Mouse (Mus musculus) kidney, adult 2 months (tissue): ENCODE measurements at regions not wholly inside any gene's neighbourhood (a gene's known extent, or its start where the extent isn't known, plus 50 kb on each side); places are given as distances from the start of the nearest gene placed in this dataset.

Experiments used
- DNase-seq: peaks from one replicate; pipeline ENCODE4 v3.0.0; 2021
- H3K27ac ChIP-seq: fragments of 200-500 bp; 2 replicates; pipeline ENCODE4 v1.5.1; 2012; ENCODE audit warnings: low read depth, low read length, control low read depth, inconsistent platforms; ENCODE audit not compliant: insufficient read depth
- H3K27me3 ChIP-seq: fragments of 200-500 bp; replicated peaks from 2 replicates; pipeline ENCODE4 v1.6.1; 2012; ENCODE audit warnings: mild to moderate bottlenecking, moderate library complexity, low read length, inconsistent platforms; ENCODE audit not compliant: control insufficient read depth, insufficient read depth
- H3K36me3 ChIP-seq: fragments of 200-500 bp; 2 replicates; pipeline ENCODE4 v1.6.1; 2012; ENCODE audit warnings: mild to moderate bottlenecking, moderate library complexity, low read length, inconsistent platforms; ENCODE audit not compliant: control insufficient read depth, insufficient read depth
- H3K4me1 ChIP-seq: fragments of 200-500 bp; 2 replicates; pipeline ENCODE4 v1.6.1; 2011; ENCODE audit warnings: low read length; ENCODE audit not compliant: control insufficient read depth, insufficient read depth
- H3K4me3 ChIP-seq: fragments of 200-500 bp; 2 replicates; pipeline ENCODE4 v1.5.1; 2011; ENCODE audit warnings: mild to moderate bottlenecking, low read depth, low read length, control low read depth; ENCODE audit not compliant: insufficient read depth
- CTCF ChIP-seq: fragments of 200-500 bp; conservative IDR thresholded peaks from 2 replicates; pipeline ENCODE4 v1.5.1; 2011; ENCODE audit warnings: low read depth, mild to moderate bottlenecking, control low read depth, low read length, moderate library complexity, mixed read lengths; ENCODE audit not compliant: insufficient read depth, insufficient read length
- POLR2A ChIP-seq: fragments of 200-500 bp; IDR thresholded peaks from one replicate; pipeline ENCODE4 v1.6.1; 2011; ENCODE audit warnings: low read depth, low read length, control low read depth
- WGBS: fragments of 180-500 bp; shearing (Covaris S2); methylation state at CpG from one replicate; pipeline ENCODE4 v1.1.7; 2018; 5-methylcytosine and 5-hydroxymethylcytosine counted together

DNA sequence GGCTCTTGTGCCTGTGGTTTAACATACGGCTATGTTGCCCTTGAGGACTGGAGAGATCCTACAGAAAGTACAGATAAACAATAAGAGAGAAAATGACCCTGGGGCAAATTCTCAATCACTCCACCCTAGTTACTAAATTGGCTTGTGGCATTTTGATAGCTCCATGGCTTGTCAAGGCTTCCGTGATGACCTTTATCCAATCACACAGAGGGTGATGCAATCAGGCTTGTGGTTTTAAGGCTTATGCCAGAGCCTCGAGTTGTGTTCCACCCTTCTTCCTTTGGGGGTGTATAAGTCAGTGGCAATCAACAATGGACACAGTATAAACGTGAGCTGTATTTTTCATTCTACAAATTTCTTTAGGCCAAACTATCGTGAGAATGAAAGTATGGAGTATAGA, 513.5 kb upstream of the Slit2 start:
- 74% methylated on average over 5 of the region's 5 CpGs for WGBS
- no peak overlapping the region for H3K4me3 ChIP-seq
- H3K36me3 ChIP-seq = no peaks in the 10 kb centered on the region
- no peak for TF ChIP-seq POLR2A
- TF ChIP-seq CTCF = no peak
- no peak for DNase-seq
- H3K27ac ChIP-seq = no peak overlapping the region
- no peaks in the 10 kb centered on the region for H3K4me1 ChIP-seq
- H3K27me3 ChIP-seq = no peaks in the 10 kb centered on the region

GRCm38 (mm10) chr5:47472027-47472825, 510.7 kb upstream of the Slit2 start:
- Histone ChIP-seq H3K27ac (no peak overlapping the region), H3K27me3 (no peaks in the 10 kb centered on the region), H3K36me3 (no peaks in the 10 kb centered on the region), H3K4me3 (no peak overlapping the region), H3K4me1 (no peaks in the 10 kb centered on the region)
- WGBS = 28% methylated on average over 7 of the region's 7 CpGs
- DNase-seq = no peak
- TF ChIP-seq POLR2A (no peak), CTCF (no peak)

DNA sequence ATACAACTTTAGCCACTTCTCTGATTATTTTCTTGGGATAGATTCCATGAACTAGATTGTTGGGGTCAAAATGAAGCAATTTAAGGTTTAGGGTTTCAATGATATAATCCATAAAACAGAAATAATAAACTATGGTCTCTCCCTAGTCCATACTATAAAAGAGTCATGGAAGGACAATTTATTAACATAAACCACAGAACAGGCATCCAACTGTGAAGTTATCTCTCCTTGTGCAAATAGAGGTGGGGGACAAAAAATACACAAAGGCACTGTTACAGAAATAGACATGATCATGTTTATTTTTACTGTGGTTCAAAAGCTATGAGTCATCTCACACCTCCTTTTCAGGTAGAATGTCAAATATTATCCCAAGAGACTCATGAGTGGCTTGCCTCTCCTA, 503.0 kb upstream of the Slit2 start:
- Histone ChIP-seq H3K4me3 (no peak overlapping the region), H3K36me3 (no peaks in the 10 kb centered on the region), H3K27me3 (no peaks in the 10 kb centered on the region), H3K4me1 (no peaks in the 10 kb centered on the region), H3K27ac (no peak overlapping the region)
- no peak for DNase-seq
- TF ChIP-seq CTCF (no peak), POLR2A (no peak)

- no peak for TF ChIP-seq POLR2A
- TF ChIP-seq CTCF = no peak
- Histone ChIP-seq H3K4me3 (no peak overlapping the region), H3K36me3 (no peaks in the 10 kb centered on the region), H3K4me1 (no peaks in the 10 kb centered on the region), H3K27ac (no peak overlapping the region), H3K27me3 (no peaks in the 10 kb centered on the region)
- DNase-seq = no peak
- WGBS = 23% methylated on average over 3 of the region's 3 CpGs
Measured at GRCm38 (mm10) chr5:47496218-47496617, 486.7 kb upstream of the Slit2 start.

- TF ChIP-seq CTCF (no peak), POLR2A (no peak)
- Histone ChIP-seq H3K4me1 (no peaks in the 10 kb centered on the region), H3K27ac (no peak overlapping the region), H3K27me3 (no peaks in the 10 kb centered on the region), H3K4me3 (no peak overlapping the region), H3K36me3 (no peaks in the 10 kb centered on the region)
- peak; percentile 41 for DNase-seq
- 47% methylated on average over 4 of the region's 4 CpGs for WGBS
Measured at GRCm38 (mm10) chr5:47502764-47503416, 480.0 kb upstream of the Slit2 start.

GRCm38 (mm10) chr5:47508689-47509301, 474.1 kb upstream of the Slit2 start:
- Histone ChIP-seq H3K4me1 (no peaks in the 10 kb centered on the region), H3K27ac (no peak overlapping the region), H3K4me3 (no peak overlapping the region), H3K36me3 (no peaks in the 10 kb centered on the region), H3K27me3 (no peaks in the 10 kb centered on the region)
- 72% methylated on average over 4 of the region's 4 CpGs for WGBS
- DNase-seq = no peak
- TF ChIP-seq POLR2A (no peak), CTCF (no peak)

DNA sequence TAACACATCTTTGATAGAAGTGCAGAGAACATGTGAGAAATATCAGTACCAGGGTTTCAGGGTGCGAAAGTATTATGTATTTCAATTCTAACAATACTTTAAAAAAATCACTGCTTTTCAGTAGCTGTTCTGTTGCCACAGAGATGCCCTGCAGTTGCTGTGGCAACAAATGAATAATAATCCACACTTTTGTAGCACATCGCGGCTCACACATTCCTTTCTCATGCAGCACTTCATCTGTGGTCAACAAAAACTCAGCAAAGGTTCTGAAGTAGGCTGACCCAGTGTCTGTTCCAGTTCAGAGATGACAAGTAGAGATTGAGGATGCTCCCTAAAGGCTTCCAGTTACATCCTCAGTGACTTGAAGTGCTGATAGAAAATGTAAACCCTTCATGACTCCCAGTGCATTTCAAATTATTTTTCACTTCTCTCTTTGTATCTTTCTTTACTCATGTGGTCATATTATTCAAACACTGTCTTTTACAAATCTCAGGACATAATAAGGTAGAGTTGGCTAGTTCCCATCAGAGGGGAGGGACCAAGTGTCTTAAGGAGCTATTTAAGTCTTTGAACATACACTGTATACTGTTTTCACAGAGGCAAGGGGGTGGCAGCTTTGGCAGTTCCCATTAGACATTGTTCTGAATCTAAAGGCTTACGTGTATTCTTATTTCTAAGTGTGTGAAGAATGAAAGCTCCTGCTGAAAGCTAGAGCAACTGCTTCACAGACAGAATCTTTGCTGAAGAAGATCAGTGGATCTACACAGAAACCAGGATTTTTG, 460.6 kb upstream of the Slit2 start:
- 46% methylated on average over 4 of the region's 4 CpGs for WGBS
- Histone ChIP-seq H3K27ac (no peak overlapping the region), H3K27me3 (no peaks in the 10 kb centered on the region), H3K36me3 (no peaks in the 10 kb centered on the region), H3K4me1 (no peaks in the 10 kb centered on the region), H3K4me3 (no peak overlapping the region)
- TF ChIP-seq CTCF = no peak
- TF ChIP-seq POLR2A = no peak
- DNase-seq = no peak
